Mouse (Mus musculus): ENCODE data around the gene Rpl11.
"Not testable (repeated sequence)": the region's sequence is repeated elsewhere in the genome, so short reads cannot be mapped to it uniquely, and the experiment has no call there.

Gene Rpl11

GRCm38 (mm10) chr4:135980223-135980622 lies 73.0 kb downstream of the Rpl11 start:
- not testable (repeated sequence) for DNase-seq (ENCODE audit: low spot score)
